Mouse (Mus musculus) midbrain, embryonic 16.5 days (tissue): ENCODE results near the gene Ddah1. TPM values are rescaled to one million over a fixed set of nuclear protein-coding genes. Genes with fewer than 3 reads are reported as not detected.
A peak's percentile ranks its signal among the peaks of the same experiment; 100 is the strongest.

Experiments
- ATAC-seq: fragments of 200-750 bp; cut with Nextera tagmentation; 2 replicates; pipeline ENCODE4 v1.8.0; 2017; ENCODE audit warnings: moderate TSS enrichment
- H3K27ac ChIP-seq: fragments of 300-500 bp; sonication (generic); 2 replicates; pipeline ENCODE4 v1.5.1; 2014; ENCODE audit warnings: mild to moderate bottlenecking, low read length, mixed read lengths
- H3K27me3 ChIP-seq: fragments of 300-500 bp; sonication (generic); 2 replicates; pipeline ENCODE4 v1.6.1; 2014; ENCODE audit warnings: low read depth, low read length, mixed read lengths; ENCODE audit not compliant: control insufficient read depth, insufficient read depth
- H3K36me3 ChIP-seq: fragments of 300-500 bp; sonication (generic); 2 replicates; pipeline ENCODE4 v1.6.1; 2014; ENCODE audit warnings: mild to moderate bottlenecking, low read length, moderate library complexity, mixed read lengths; ENCODE audit not compliant: control insufficient read depth, insufficient read depth
- H3K4me1 ChIP-seq: fragments of 300-500 bp; sonication (generic); 2 replicates; pipeline ENCODE4 v1.6.1; 2014; ENCODE audit warnings: mild to moderate bottlenecking, low read length, mixed read lengths; ENCODE audit not compliant: control insufficient read depth, insufficient read depth
- H3K4me2 ChIP-seq: fragments of 300-500 bp; sonication (generic); 2 replicates; pipeline ENCODE4 v1.6.1; 2014; ENCODE audit warnings: mild to moderate bottlenecking, low read length, mixed read lengths
- H3K4me3 ChIP-seq: fragments of 300-500 bp; sonication (generic); 2 replicates; pipeline ENCODE4 v1.5.1; 2014; ENCODE audit warnings: low read depth, mild to moderate bottlenecking, low read length, moderate library complexity, mixed read lengths
- H3K9ac ChIP-seq: fragments of 300-500 bp; sonication (generic); 2 replicates; pipeline ENCODE4 v1.6.1; 2014; ENCODE audit warnings: low read depth, low read length, mixed read lengths
- H3K9me3 ChIP-seq: fragments of 300-500 bp; sonication (generic); replicated peaks from 2 replicates; pipeline ENCODE4 v1.6.1; 2014; ENCODE audit warnings: mild to moderate bottlenecking, low read length, mixed read lengths; ENCODE audit not compliant: control insufficient read depth, poor library complexity, severe bottlenecking
- WGBS: fragments of 180-500 bp; shearing (Covaris S2); extraction: QIAGEN DNeasy Blood & Tissue Kit; methylation state at CpG from one replicate; pipeline ENCODE4 v1.1.7; 2014; 5-methylcytosine and 5-hydroxymethylcytosine counted together
- polyA plus RNA-seq: library from polyadenylated mRNA; unstranded; fragments of >200 nt; fragmentation: Nextera tagmentation; extraction: Ambion mirVana; gene quantifications from 2 replicates; pipeline ENCODE4 v1.2.1, GENCODE M21; 2015

The Ddah1 gene
- polyA plus RNA-seq, 1 experiment from 2014 or later: 166 TPM

DNA sequence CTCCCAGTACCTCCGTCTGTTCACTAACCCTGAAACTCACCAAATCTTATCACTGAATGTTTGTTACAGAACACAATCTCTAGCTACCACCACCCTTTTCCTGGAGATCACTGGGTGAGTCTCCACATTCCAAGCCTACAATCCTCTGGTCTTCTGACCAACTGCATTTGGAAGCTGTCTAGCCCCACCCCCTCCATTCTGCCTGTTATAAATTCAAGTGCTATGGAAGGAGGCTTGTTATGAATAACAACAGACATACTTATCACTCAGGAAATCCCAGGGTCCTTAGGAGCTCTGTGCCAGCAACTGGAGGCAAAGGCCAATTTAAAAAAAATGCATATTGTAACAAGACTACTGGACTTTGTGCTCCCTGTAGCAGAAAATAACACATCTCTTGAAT lies 58.3 kb downstream of the Ddah1 start:
- H3K36me3 ChIP-seq: no peaks in the 10 kb centered on the region
- WGBS: 90% methylated on average over 1 of the region's 1 CpGs
- no peaks in the 10 kb centered on the region for H3K9me3 ChIP-seq
- no peak overlapping the region for H3K4me2 ChIP-seq
- H3K27me3 ChIP-seq: no peaks in the 10 kb centered on the region; the same call in 1 of the 2 replicates
- no peak for ATAC-seq
- H3K9ac ChIP-seq: no peak overlapping the region
- no peak overlapping the region for H3K4me3 ChIP-seq
- no peaks in the 10 kb centered on the region for H3K4me1 ChIP-seq
- no peak overlapping the region for H3K27ac ChIP-seq

DNA sequence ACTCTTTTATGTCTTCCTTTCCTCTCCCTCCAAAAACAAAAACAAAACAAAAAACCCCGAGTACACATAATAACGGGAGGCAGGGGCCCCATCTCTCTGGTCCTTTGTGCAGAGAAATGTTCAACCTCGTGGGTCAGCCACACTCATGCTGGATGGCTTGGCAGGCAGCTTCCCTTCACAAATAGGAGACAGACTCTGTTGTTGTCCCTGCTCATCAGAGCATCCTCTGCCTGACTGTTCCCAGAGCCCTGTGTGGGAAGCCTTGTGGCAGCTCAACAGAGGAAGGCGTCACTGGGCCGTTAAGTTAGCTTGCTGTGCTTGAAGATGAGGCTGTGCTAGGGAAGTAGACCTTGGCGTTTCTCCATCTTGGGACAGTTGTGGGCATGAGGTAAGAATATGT lies 58.8 kb downstream of the Ddah1 start:
- no peaks in the 10 kb centered on the region; the same call in 1 of the 2 replicates for H3K27me3 ChIP-seq
- H3K36me3 ChIP-seq: no peaks in the 10 kb centered on the region
- H3K9me3 ChIP-seq: no peaks in the 10 kb centered on the region
- H3K4me1 ChIP-seq: no peaks in the 10 kb centered on the region
- H3K9ac ChIP-seq: no peak overlapping the region
- no peak overlapping the region for H3K4me2 ChIP-seq
- no peak overlapping the region for H3K27ac ChIP-seq
- 42% methylated on average over 6 of the region's 6 CpGs for WGBS
- no peak overlapping the region for H3K4me3 ChIP-seq
- ATAC-seq: peak; percentile 54; the same call in 1 of the 2 replicates

DNA sequence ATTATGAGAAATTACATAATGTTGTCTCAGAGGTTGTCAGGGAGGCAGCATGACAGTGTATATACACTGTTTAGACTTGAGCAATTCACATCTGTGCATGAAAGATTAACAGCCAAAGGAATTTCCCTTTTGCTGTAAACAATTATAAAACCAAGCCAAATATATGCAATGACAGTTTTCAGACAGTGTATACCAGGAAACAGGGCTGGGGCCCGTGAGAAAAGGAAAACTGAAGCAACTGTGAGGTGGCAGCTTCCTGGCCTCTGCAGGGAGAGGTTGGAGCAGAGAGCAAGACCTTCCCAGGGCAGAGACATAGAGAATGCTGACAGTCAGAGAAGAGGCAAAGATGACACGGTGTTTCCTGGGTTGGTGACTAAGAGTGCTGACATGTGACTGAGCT lies 62.0 kb downstream of the Ddah1 start:
- no peak overlapping the region for H3K9ac ChIP-seq
- H3K27ac ChIP-seq: no peak overlapping the region
- H3K36me3 ChIP-seq: no peaks in the 10 kb centered on the region
- H3K4me1 ChIP-seq: peaks cover 2% of the 10 kb centered on the region; the same call in 1 of the 2 replicates
- H3K4me3 ChIP-seq: no peak overlapping the region
- 84% methylated on average over 2 of the region's 2 CpGs for WGBS
- H3K27me3 ChIP-seq: no peaks in the 10 kb centered on the region; the same call in 1 of the 2 replicates
- no peaks in the 10 kb centered on the region for H3K9me3 ChIP-seq
- no peak overlapping the region for H3K4me2 ChIP-seq
- ATAC-seq: no peak

DNA sequence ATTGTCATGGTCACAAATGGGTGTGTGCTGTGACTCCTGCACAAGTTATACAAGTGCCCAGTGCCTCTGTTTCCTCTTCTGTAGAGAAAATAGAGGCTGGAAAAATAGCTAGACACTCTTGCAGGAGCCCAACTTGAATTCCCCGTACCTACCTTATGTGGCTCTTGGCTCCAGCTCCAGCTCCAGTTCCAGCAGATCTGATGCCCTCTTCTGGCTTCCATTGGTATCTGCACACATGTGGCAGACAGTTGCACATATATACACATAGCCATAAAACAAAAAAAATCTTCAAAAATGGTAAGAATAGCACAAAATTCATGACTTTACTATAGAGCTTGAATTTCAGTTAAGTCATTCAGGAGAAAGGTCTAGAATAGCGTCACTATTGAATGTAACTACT lies 62.5 kb downstream of the Ddah1 start:
- Histone ChIP-seq H3K4me3 (no peak overlapping the region), H3K9ac (no peak overlapping the region), H3K36me3 (no peaks in the 10 kb centered on the region), H3K4me2 (no peak overlapping the region), H3K27ac (no peak overlapping the region), H3K9me3 (no peaks in the 10 kb centered on the region), H3K4me1 (peaks cover 5% of the 10 kb centered on the region), H3K27me3 (no peaks in the 10 kb centered on the region; the same call in 1 of the 2 replicates)
- ATAC-seq: no peak
- 94% methylated on average over 2 of the region's 2 CpGs for WGBS

DNA sequence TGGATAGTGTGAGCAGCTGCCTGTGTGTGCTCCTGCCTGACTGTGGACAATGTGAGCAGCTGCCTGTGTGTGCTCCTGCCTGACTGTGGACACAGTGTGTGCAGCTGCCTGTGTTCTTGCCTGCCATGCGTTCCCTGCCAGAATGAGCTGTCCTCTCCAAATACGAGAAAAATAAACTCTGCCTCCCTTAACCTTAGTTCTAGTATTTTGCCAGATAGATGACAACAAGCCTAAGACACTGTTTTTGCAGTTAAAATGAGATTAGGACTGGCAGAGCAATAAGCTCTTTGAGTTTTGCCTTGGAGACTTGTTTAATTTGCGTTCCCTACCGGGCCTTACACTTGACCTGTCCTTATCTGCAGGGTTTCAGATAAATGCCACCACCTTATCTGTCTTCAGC lies 63.7 kb downstream of the Ddah1 start:
- Histone ChIP-seq H3K4me2 (no peak overlapping the region), H3K27ac (no peak overlapping the region), H3K4me1 (peaks cover 6% of the 10 kb centered on the region), H3K36me3 (no peaks in the 10 kb centered on the region), H3K4me3 (no peak overlapping the region), H3K9ac (no peak overlapping the region), H3K27me3 (no peaks in the 10 kb centered on the region; the same call in 1 of the 2 replicates), H3K9me3 (no peaks in the 10 kb centered on the region)
- no peak for ATAC-seq
- WGBS: 74% methylated on average over 4 of the region's 4 CpGs

DNA sequence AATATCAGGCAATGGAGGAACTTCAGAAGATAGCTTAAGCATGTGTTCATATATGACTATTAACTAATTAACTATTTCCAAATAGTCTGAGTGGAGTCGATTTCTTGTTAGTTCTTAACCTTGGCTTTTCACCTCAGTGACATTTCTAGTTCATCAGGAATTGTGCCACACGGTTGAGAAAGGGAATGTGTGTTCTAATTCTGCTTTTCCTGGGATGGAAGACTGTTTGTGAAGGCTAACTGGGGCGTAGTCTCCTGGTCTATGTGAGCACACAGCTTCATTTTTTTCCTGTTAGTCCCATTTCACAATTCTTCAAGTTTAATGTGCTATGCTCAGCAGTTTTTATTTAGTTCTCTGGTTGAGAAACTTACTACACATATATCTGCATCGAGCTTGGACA lies 65.2 kb downstream of the Ddah1 start:
- Histone ChIP-seq H3K9ac (no peak overlapping the region), H3K27ac (no peak overlapping the region), H3K4me3 (no peak overlapping the region), H3K9me3 (no peaks in the 10 kb centered on the region), H3K27me3 (no peaks in the 10 kb centered on the region), H3K36me3 (no peaks in the 10 kb centered on the region), H3K4me1 (peaks cover 16% of the 10 kb centered on the region), H3K4me2 (no peak overlapping the region)
- ATAC-seq: no peak
- WGBS: 86% methylated on average over 4 of the region's 4 CpGs

DNA sequence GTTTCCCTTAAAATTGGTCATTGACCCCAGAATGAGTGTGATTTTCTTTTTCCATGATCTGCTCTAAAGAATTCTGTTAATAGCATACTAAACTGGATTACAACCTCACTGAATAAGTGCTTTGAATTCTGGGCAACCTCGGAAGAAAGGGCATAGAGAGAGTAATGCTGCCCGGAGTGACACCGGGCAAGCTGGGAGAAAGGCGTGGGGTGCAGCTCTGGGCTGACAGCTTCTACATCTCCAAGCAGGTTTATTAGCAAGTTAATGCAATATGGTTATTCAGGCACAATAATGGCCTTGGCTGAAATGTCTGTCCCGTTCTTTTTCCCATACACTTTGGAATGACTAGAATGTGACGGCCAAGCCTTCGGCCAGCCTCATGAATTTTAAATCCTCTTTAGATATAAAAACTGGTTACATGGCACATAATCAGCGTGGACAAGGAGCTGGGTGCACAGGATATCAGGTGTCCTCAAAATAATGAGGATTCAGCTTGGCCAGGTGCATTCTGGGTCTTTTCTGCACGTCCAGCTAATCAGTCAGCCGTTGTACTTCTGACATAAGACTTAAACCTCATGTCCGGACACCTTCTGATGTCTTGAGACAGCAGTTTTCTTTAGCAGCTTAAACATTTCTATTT lies 67.1 kb downstream of the Ddah1 start:
- WGBS: 13% methylated on average over 11 of the region's 11 CpGs

DNA sequence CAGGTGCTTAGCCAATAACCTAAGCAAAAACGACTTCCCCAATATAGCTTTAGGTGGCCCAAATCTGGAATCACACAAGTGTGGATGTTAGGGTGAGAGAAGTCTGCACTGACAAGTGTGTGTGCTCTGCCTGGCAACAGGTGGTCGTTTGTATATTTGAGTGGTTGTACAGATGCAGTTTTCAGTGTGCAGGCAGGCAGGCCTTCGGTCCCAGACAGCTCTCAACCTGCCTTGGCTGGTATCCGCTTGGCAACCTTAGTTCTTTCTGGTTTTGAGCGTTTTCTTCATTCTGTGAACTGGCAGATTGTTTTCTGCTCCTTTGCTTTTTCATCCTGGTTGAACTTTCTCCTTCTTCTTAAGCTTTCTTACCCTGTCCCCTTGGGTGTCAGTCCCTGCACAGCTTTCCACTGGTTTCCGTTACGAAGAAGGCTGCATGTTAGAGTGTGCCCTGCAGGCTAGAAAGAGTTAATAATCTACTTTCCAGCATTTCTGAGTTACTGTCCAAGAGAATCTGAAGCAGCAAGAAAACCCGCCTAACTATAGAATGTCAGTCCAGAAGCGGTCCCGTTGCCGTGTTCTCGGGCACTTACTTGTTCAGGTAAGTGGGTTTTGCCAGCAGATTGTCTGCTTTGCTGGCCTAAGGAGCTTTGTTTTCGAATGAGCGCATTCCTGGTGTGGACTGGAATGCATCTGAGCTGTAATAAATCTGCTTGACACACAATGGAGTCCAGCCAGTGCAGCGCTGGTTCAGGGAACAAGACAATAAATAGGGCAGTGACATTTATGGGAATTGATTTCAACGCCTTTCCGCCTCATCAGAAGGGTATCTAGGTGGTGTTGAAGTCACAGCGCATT lies 68.9 kb downstream of the Ddah1 start:
- no peak overlapping the region for H3K4me3 ChIP-seq
- peak overlapping the region; percentile 33 for H3K4me2 ChIP-seq
- H3K4me1 ChIP-seq: peaks cover 18% of the 10 kb centered on the region
- no peaks in the 10 kb centered on the region for H3K9me3 ChIP-seq
- H3K27ac ChIP-seq: no peak overlapping the region; the same call in 1 of the 2 replicates
- no peaks in the 10 kb centered on the region for H3K36me3 ChIP-seq
- 31% methylated on average over 18 of the region's 18 CpGs for WGBS
- H3K9ac ChIP-seq: 0 out of 2 replicates have a peak overlapping the region, but pooled peaks have one; percentile 30
- ATAC-seq: no peak
- H3K27me3 ChIP-seq: no peaks in the 10 kb centered on the region

More for the DNA sequence above, 67.1 kb downstream of the Ddah1 start:
- Histone ChIP-seq H3K4me2 (no peak overlapping the region), H3K36me3 (no peaks in the 10 kb centered on the region), H3K27ac (no peak overlapping the region), H3K9ac (no peak overlapping the region), H3K4me1 (peaks cover 18% of the 10 kb centered on the region), H3K9me3 (no peaks in the 10 kb centered on the region), H3K4me3 (no peak overlapping the region), H3K27me3 (no peaks in the 10 kb centered on the region)
- peak; percentile 66 for ATAC-seq

DNA sequence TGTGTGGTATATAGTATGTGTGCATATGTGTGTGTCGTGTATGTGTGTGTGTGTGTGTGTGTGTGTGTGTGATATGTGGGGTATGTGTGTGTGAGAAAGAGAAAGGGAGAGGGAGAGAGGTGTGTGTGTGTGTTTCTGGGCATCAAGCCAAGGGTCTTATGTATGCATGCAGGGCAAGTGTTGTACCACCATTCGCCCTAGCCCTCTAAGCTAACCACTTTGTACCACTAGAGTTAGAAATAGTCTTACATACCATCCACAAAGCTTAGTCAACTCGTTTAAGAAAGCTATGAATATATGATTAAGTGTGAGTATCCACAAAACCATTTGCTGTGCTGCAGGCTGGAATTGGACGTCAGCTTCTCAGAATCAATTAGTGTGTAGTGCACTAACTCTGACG lies 70.4 kb downstream of the Ddah1 start:
- no peaks in the 10 kb centered on the region for H3K36me3 ChIP-seq
- no peak overlapping the region for H3K4me3 ChIP-seq
- no peak overlapping the region for H3K4me2 ChIP-seq
- WGBS: 60% methylated on average over 5 of the region's 5 CpGs
- no peak overlapping the region for H3K27ac ChIP-seq
- H3K27me3 ChIP-seq: no peaks in the 10 kb centered on the region
- H3K4me1 ChIP-seq: peaks cover 20% of the 10 kb centered on the region
- H3K9ac ChIP-seq: no peak overlapping the region
- no peaks in the 10 kb centered on the region for H3K9me3 ChIP-seq
- no peak for ATAC-seq
